Mouse (Mus musculus) urinary bladder, postnatal 10 days (tissue): ENCODE data around the gene Btbd35f14.
"Not testable (repeated sequence)": the region's sequence is repeated elsewhere in the genome, so short reads cannot be mapped to it uniquely, and the experiment has no call there.

ENCODE experiments used
- DNase-seq: peaks from one replicate; pipeline ENCODE4 v3.0.0; 2022; ENCODE audit warnings: low spot score

The Btbd35f14 gene

DNA sequence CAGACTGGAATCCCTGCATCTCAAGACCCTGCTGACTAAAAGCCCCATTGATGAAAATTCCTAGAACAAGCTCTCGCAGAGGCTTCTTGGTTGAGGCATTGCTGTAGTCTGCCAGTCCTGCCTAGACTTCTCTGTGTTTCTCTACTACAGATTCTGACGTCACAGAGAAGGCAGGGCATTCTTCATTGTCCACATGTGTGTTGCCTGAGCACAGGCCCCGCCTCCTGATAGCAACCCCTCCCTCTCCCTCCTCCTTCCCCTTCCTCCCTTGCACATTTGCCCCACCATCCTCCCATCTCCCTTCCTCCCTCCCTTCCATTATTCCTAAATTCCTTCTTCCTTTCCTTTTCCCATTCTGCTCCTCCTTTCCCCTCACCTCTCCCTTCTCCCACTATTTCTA is at the start of gene Btbd35f14:
Gene Btbd35f14 (minus strand): TSS at position 101 of the 400 bp plus-strand sequence.
- not testable (repeated sequence) for DNase-seq

DNA sequence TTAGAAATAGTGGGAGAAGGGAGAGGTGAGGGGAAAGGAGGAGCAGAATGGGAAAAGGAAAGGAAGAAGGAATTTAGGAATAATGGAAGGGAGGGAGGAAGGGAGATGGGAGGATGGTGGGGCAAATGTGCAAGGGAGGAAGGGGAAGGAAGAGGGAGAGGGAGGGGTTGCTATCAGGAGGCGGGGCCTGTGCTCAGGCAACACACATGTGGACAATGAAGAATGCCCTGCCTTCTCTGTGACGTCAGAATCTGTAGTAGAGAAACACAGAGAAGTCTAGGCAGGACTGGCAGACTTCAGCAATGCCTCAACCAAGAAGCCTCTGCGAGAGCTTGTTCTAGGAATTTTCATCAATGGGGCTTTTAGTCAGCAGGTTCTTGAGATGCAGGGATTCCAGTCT is 45.3 kb downstream of the Btbd35f14 start, which contains the start of gene Btbd35f13:
Gene Btbd35f13 (plus strand): TSS at position 301 of the 400 bp plus-strand sequence.
- not testable (repeated sequence) for DNase-seq
